Mouse (Mus musculus): ENCODE measurements around the gene Pnpla1.
"Not testable (repeated sequence)": the region's sequence is repeated elsewhere in the genome, so short reads cannot be mapped to it uniquely, and the experiment has no call there.

Pnpla1 gene

DNA sequence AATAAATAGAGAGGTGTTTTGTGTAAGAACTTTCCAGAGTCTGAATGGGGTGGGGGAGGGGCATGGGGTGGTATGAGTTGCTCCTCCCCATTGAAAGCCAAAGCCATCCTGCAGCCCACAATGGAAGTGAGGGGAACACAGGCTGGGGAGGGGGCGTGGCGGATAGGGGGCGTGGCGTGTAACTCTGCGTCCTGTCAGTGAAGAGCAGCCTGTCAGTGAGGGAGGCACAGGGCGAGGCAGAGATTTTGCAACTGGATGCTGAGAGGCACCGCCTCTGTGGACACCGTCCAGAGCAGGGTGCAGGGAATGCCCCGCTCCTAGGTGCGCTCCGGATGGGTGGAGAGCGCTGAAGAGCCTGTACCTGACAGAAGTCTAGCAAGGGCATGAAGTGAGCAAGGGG is at the start of gene Pnpla1:
Gene Pnpla1, plus strand, starts transcription at position 207 of the 400 bp plus-strand sequence.
- no peak for DNase-seq

GRCm38 (mm10) chr17:28808714-28809113 is 49.5 kb upstream of the Pnpla1 start:
- DNase-seq, result no peak

GRCm38 (mm10) chr17:28809175-28809831 is 48.9 kb upstream of the Pnpla1 start:
- DNase-seq, result no peak

DNA sequence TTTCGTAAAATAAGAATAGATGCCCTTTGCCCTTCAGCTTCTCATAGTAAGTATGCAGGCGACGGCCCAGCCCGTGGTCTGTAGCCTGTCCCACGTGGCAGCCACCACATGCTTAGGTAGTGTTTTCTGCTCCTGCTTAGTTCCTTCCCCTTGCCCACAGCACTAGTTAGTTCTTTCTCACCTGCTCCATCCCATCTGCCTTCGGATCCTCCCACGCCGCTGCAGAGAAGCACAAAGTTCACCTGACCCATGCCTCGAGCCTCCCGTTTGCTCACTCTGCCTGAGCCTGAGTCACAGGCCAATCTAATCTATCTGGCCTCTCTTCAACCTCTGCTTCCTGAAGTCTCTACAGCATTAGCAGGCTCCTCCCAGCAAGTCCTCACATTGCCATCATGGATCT is 45.9 kb upstream of the Pnpla1 start:
- DNase-seq, result no peak

GRCm38 (mm10) chr17:28814529-28815097 is 43.6 kb upstream of the Pnpla1 start:
- DNase-seq, result no peak

DNA sequence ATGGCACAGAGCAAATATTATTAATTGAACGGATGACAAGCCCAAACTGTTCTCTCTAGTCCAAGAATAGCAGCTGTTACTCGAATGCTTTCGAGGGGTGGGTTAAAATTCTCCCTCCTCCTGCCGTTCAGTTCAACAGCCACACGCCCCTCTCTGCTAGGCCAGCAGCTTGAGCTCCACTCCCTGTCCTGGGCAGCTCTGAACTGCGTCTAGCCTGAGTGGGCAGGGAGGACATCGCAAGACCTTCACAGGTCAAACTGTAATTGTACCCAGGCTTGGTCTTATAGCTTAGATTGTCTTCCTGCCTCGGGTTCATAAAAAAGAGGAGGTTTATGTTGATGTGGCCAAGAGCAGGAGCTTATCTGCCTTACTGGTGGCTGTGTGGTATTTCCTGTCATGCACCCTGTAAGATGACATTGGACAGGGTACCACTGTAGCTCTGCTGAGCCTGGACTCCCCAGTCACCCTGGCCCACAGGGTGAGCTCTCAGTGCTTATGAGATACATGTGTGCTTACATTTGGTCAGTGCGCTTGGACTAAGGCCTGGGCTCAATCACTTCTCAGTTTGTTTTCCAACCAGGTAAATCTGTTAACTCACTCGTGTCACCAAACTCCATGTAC is 42.7 kb upstream of the Pnpla1 start:
- no peak for DNase-seq

- DNase-seq, result not testable (repeated sequence)
Measured at GRCm38 (mm10) chr17:28816326-28816725, 41.9 kb upstream of the Pnpla1 start.

- DNase-seq, result no peak
Measured at GRCm38 (mm10) chr17:28816875-28817811, 41.1 kb upstream of the Pnpla1 start.

GRCm38 (mm10) chr17:28820189-28820588 is 38.0 kb upstream of the Pnpla1 start:
- no peak for DNase-seq

DNA sequence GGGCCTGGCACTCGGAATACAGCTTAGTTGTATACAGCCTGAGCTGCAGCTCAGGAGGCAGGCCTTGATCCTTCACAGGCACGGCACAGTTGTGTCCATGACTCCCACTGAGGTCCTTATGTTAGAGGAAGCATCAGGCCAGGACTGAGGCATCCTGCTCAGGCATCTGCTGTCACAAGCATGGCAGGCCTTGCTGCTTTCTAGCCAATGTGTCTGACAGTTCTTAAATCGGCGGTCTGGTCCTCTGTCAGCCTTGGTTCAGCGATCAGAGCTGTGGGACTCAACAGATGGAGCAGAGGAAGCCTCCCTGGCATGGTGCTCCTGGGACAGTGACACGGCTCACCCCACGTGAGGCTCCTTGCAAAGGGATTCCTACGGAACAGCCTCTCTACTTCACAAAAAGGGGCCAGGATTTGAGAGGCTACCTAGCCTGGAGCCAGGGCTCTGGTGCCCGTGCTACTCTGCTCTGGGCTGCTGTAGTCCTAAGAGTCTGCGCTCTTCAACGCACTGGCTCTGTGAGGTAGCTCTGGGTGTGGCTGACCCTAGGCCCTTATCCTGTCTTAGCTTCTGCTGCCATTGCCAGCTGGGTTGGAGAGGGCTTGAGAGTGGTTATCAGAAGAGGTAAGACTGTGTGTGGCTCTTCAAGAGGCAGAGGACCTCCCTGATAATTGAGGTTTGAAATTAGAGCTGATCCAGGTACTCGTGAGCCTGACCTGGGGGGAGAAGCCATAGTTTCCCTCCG is 35.0 kb upstream of the Pnpla1 start:
- DNase-seq, result peak; percentile 86

DNA sequence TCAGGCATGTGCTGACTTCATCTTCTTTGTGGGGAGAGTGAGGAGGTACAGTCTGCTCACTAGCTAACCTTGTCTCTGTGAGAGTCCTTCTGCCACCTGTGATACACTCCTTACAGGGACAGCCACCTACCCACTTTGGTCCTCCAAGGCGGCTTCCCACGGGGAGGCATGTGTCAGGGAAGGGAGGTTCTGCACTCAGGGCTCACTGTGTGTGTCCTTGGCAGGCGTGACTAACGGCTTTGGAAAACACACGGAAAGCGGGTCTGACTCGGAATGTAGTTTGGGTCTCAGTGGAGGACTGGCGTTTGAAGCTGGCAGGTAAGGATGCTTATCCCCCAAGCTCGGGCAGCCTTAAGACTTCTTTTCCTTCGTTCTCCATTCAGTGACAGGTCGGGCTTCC is 34.5 kb upstream of the Pnpla1 start:
- no peak for DNase-seq

- no peak for DNase-seq
Measured at GRCm38 (mm10) chr17:28824896-28825295, 33.3 kb upstream of the Pnpla1 start.

- no peak for DNase-seq
Measured at GRCm38 (mm10) chr17:28825359-28826041, 32.7 kb upstream of the Pnpla1 start.

DNA sequence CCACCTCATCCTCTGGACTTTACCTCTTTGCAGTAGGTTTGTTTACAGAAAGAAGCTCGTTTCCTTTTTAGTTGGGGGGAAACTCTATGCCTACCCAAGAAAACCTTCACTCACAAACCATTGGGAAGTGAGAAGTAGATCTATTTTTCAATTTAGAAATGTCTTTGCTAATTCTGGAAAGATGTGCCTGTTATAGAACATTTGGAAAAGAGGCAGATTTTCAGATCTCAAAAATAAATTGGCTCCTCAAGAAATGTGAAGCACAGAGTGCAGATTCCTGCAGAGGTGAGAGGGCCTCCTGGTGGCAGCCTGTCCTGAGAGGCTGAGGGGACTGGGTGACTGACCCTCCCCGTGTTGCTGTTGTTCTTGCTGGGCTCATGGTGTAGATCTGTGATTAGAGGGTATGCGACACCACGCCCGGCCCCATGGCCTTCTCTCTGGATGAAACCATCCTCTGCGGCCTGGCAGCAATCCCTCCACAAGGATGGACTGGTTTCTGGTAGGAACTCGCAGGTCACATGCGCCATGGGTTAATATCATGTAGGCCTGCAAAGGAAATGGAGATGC is 30.5 kb upstream of the Pnpla1 start:
- DNase-seq, result no peak

GRCm38 (mm10) chr17:28829120-28829519 is 29.1 kb upstream of the Pnpla1 start:
- no peak for DNase-seq

DNA sequence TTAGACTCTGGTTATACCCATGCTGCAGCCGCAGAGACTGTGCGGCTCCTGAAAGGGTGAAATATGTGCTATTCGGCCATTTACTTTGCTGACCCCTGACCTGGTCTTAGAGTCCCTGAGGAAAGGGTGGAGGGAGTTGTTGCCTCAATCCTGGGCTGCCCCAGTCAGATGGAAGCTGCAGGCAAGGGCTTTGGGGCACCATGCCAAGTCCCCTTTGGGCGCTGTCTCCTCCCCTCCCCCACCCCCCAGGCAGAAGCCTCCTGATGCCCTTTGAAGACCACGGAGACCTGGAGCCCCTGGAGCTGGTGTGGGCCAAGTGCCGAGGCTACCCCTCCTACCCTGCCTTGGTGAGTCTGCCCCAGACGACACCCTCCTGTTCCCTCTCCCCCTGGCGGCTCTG is 27.1 kb upstream of the Pnpla1 start:
- no peak for DNase-seq

GRCm38 (mm10) chr17:28832040-28832439 is 26.2 kb upstream of the Pnpla1 start:
- no peak for DNase-seq

DNA sequence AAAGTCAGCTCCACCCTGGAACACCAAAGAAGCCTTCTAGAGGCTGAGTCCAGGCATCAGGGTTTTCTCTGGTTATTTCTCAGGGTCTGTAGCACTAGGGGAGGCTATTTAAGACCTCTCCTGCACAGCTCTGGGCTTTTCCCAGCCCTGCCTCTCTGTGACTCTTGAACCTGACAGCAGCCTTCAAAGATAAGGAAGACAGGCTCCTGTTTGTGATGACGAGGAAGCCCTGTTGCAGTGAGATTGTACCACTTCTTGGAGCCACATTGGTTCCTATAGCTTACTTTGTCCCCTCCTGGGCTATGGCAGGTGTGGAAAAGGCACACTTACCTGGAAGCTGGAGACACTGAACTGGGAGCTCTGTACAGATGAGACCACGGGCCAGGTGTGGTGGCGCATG is 25.3 kb upstream of the Pnpla1 start:
- no peak for DNase-seq

DNA sequence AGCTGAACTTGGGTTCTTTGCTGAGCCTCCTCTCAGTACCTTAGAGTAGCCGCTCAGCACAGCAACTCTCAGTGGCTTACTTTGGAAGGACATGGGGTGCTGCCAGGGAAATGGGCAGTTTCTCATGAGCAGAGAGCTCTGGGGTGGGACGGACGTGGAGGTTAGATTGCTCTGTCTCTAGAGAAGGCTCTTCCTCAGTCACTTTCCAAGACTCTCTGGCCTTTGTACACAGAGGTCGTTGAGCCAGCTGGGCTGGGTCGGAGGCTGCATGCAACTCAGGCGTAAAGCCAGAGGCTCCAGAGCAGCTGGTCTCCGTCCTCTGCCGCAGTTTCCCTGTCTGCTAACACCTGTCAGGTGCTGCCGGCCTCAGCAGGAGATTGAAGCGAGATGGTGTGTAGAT is 23.5 kb upstream of the Pnpla1 start:
- no peak for DNase-seq

DNA sequence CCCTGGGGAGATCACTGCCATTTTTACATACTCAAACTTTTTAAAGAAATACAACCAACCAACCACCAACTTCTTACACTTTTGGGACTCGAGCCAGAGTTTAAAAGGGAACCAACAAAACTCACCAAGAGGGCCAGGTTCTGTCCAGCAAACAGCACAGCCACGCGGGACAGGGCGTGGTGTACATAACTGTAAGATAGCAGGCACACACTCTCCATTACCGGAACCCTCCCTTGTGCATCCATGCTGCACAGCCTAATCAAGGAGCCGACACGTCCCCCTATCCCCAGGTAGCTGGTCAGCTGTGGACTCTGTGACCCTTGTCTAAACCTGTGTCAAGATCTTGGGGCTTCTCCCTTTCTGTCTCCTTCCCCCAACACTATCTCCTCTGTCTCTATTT is 20.4 kb upstream of the Pnpla1 start:
- DNase-seq, result no peak

GRCm38 (mm10) chr17:28841947-28842346 is 16.3 kb upstream of the Pnpla1 start:
- DNase-seq, result not testable (repeated sequence)

- DNase-seq, result no peak
Measured at GRCm38 (mm10) chr17:28843665-28844064, 14.5 kb upstream of the Pnpla1 start.

Data from cerebellum, adult 11 months (tissue).